Comparison of ENCODE assay signal across 8 mouse cellular contexts in the genomic region with DNA sequence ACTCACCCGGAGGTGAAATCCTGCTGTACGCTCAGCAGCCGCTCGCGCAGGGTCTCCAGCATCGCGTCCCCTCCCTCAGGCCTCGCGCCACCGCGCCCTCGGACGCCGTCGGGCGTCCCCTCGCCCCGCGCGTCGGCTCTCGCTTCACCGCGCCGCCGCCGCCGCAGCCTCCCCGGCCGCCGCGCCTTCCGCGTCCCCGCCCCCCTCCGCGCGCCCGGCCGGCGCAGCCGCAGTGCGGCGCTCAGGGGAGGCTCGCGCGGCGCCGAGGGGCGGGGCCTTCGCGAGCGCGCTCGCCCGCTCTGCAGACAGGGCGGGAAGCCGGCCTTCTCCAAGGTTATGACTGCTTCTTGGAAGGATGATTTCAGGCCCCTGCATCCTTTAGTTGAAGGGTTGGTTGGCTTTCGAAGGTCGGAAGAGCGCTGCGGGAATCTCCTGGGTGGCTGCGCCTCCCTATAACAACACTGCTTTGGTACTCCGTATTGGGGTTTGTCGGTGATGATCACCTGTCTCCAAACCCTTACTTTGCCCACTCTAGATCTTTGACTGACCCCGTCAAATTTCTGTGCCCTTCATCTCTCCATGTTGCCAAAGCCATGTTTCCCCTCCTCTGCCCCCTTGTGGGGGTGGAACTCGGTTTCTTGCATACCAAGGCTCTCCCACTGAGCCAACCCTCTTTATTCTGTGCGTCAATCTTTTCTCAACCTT. TPM values are rescaled to one million over a fixed set of nuclear protein-coding genes. Genes with fewer than 3 reads are reported as not detected.
A peak's percentile ranks its signal among the peaks of the same experiment; 100 is the strongest.
DNase-seq lines count a peak whose midpoint lies in the region; ATAC-seq and TF ChIP-seq lines count a peak whose summit lies in the region.

A gene (minus strand): TSS at position 237 of the 705 bp plus-strand sequence.

- H3K4me3 ChIP-seq in G1E (ENCODE audit: low read depth, low read length): peak within 1 kb of the TSS; percentile 94
- peak within 1 kb of the TSS; percentile 85 for H3K4me3 ChIP-seq in forebrain, postnatal 0 days (ENCODE audit: low read depth, low read length)
- H3K4me3 ChIP-seq in lung, postnatal 0 days (ENCODE audit: low read depth, low read length): peak within 1 kb of the TSS; percentile 69

- peak; percentile 38; the same call in 1 of the 2 replicates for ATAC-seq in G1E (ENCODE audit: extremely low read depth, insufficient number of reproducible peaks, low FRiP score, poor library complexity, severe bottlenecking)
- ATAC-seq in forebrain, postnatal 0 days: peak; percentile 95
- peak; percentile 93 for ATAC-seq in lung, postnatal 0 days

- TF ChIP-seq CTCF in G1E (IDR thresholded peaks at IDR 0.05; ENCODE audit: low read depth, low read length): no peak
- peak; percentile 65 for TF ChIP-seq CTCF in forebrain, postnatal 0 days (IDR thresholded peaks at IDR 0.05; ENCODE audit: low read depth)
- TF ChIP-seq CTCF in lung, postnatal 0 days (IDR thresholded peaks at IDR 0.05): peak; percentile 37

- H3K36me3 ChIP-seq in G1E (replicated peaks): peaks cover 21% of the 10 kb centered on the region
- no peaks in the 10 kb centered on the region for H3K36me3 ChIP-seq in forebrain, postnatal 0 days (ENCODE audit: insufficient read depth)
- 0 out of 2 replicates have a peak, but pooled peaks cover 6% of the 10 kb centered on the region for H3K36me3 ChIP-seq in lung, postnatal 0 days (ENCODE audit: insufficient read depth, low read length)

- no peaks in the 10 kb centered on the region for H3K9me3 ChIP-seq in G1E (replicated peaks)
- no peaks in the 10 kb centered on the region for H3K9me3 ChIP-seq in forebrain, postnatal 0 days (ENCODE audit: low read length)
- no peaks in the 10 kb centered on the region for H3K9me3 ChIP-seq in lung, postnatal 0 days (ENCODE audit: low read length)

- H3K27me3 ChIP-seq in G1E (ENCODE audit: insufficient read depth, low read length): peaks cover 1% of the 10 kb centered on the region; the same call in 1 of the 2 replicates
- H3K27me3 ChIP-seq in forebrain, postnatal 0 days (ENCODE audit: insufficient read depth, low read length): no peaks in the 10 kb centered on the region
- H3K27me3 ChIP-seq in lung, postnatal 0 days (replicated peaks; ENCODE audit: insufficient read depth, low read length): no peaks in the 10 kb centered on the region

- H3K27ac ChIP-seq in forebrain, postnatal 0 days (ENCODE audit: low read depth, low read length): peak within 1 kb of the TSS; percentile 66
- H3K27ac ChIP-seq in lung, postnatal 0 days (ENCODE audit: low read length): peak within 1 kb of the TSS; percentile 84

- peaks cover 20% of the 10 kb centered on the region for H3K4me1 ChIP-seq in G1E (ENCODE audit: insufficient read depth, low read depth, low read length)
- no peaks in the 10 kb centered on the region; the same call in 1 of the 2 replicates for H3K4me1 ChIP-seq in forebrain, postnatal 0 days (ENCODE audit: insufficient read depth)
- H3K4me1 ChIP-seq in lung, postnatal 0 days (ENCODE audit: insufficient read depth, low read depth, low read length): no peaks in the 10 kb centered on the region

- TF ChIP-seq EP300 in lung, postnatal 0 days (IDR thresholded peaks at IDR 0.05): no peak

- under 1% methylated on average over 65 of the region's 68 CpGs for WGBS in forebrain, postnatal 0 days
- under 1% methylated on average over 30 of the region's 68 CpGs for WGBS in lung, postnatal 0 days

- H3K4me2 ChIP-seq in forebrain, postnatal 0 days (ENCODE audit: low read depth): peak within 1 kb of the TSS; percentile 81
- peak within 1 kb of the TSS; percentile 58 for H3K4me2 ChIP-seq in lung, postnatal 0 days (replicated peaks; ENCODE audit: low read depth, low read length)

- DNase-seq in G1E (ENCODE audit: low spot score): peak; percentile 84
- peak; percentile 70 to 94 for DNase-seq in cerebellum, adult 18-20 months
- peak; percentile 90 for DNase-seq in forebrain, postnatal 0 days
- DNase-seq in heart, postnatal 4 days: peak; percentile 80
- DNase-seq in layer of hippocampus, adult 9-11 months: peak; percentile 59
- DNase-seq in lung, postnatal 0 days (ENCODE audit: low spot score): peak; percentile 84
- DNase-seq in ovary, postnatal 14 days (ENCODE audit: low spot score): peak; percentile 54
- DNase-seq in thymus, postnatal 14 days: peak; percentile 83

- H3K9ac ChIP-seq in forebrain, postnatal 0 days: peak within 1 kb of the TSS; percentile 68
- H3K9ac ChIP-seq in lung, postnatal 0 days (replicated peaks; ENCODE audit: low read depth): peak within 1 kb of the TSS; percentile 70

RNA-seq across cellular contexts. Expression of the gene that starts here (rescaled TPM):
- total RNA-seq in G1E (2014; fragmentation: Nextera tagmentation) (20.8 and 28.2 TPM in 2 replicates), G1E (2017) (33.3 and 36.6 TPM in 2 replicates)
- 16.7 and 19.2 TPM in 2 replicates for polyA plus RNA-seq in G1E (2012)
- total RNA-seq in forebrain, postnatal 0 days (2014; rRNA removed): 80.9 and 84.9 TPM in 2 replicates
- polyA plus RNA-seq in forebrain, postnatal 0 days (2015; fragmentation: Nextera tagmentation; extraction: Ambion mirVana): 121 and 130 TPM in 2 replicates
- total RNA-seq in heart, postnatal 4 days (2021): 10 to 100 TPM; 74.4 to 76.0 TPM
- 60.0 and 67.2 TPM in 2 replicates for polyA plus RNA-seq in lung, postnatal 0 days (2015; fragmentation: Nextera tagmentation; extraction: Ambion mirVana)

Comparison
In these comparisons a context has a peak if more than half of its experiments do, and no peak if none do; other contexts are left out.
1. Peak in every context shown above with its lines: DNase-seq, ATAC-seq, H3K4me3 ChIP-seq and H3K27ac ChIP-seq.
2. ATAC-seq: peak in every context shown above with its lines; median percentile 95 in forebrain, postnatal 0 days; 93 in lung, postnatal 0 days; 38 in G1E.